Mouse (Mus musculus) spleen, adult 2 months (tissue): Measurements from ENCODE around the gene Vill. TPM values are rescaled to one million over a fixed set of nuclear protein-coding genes. Genes with fewer than 3 reads are reported as not detected.

ENCODE experiments used
- DNase-seq, 2 experiments: peaks; one replicate each; pipeline versions ENCODE4 v3.0.0 to v3.0.0-alpha.2; 2012 to 2021; ENCODE audit warnings: low spot score in 2 of 2, low read depth in 1 of 2
- H3K27ac ChIP-seq: fragments of 200-500 bp; 2 replicates; pipeline ENCODE4 v1.5.1; 2012; ENCODE audit warnings: low read length, inconsistent platforms; ENCODE audit not compliant: insufficient read depth
- H3K27me3 ChIP-seq: fragments of 200-500 bp; 2 replicates; pipeline ENCODE4 v1.6.1; 2012; ENCODE audit warnings: mild to moderate bottlenecking, moderate library complexity, low read length, inconsistent platforms; ENCODE audit not compliant: control insufficient read depth, insufficient read depth
- H3K36me3 ChIP-seq: fragments of 200-500 bp; 2 replicates; pipeline ENCODE4 v1.6.1; 2012; ENCODE audit warnings: mild to moderate bottlenecking, low read length, inconsistent platforms; ENCODE audit not compliant: control insufficient read depth, insufficient read depth
- H3K4me1 ChIP-seq: fragments of 200-500 bp; 2 replicates; pipeline ENCODE4 v1.6.1; 2011; ENCODE audit warnings: inconsistent platforms; ENCODE audit not compliant: control insufficient read depth, insufficient read depth, insufficient read length
- H3K4me3 ChIP-seq: fragments of 200-500 bp; 2 replicates; pipeline ENCODE4 v1.5.1; 2011; ENCODE audit warnings: mild to moderate bottlenecking, inconsistent platforms; ENCODE audit not compliant: insufficient read depth, insufficient read length; ENCODE audit errors: extremely low read depth
- CTCF ChIP-seq: fragments of 200-500 bp; IDR thresholded peaks from 2 replicates; pipeline ENCODE4 v1.5.1; 2011; ENCODE audit warnings: mild to moderate bottlenecking, inconsistent platforms; ENCODE audit not compliant: insufficient read depth, insufficient read length, insufficient replicate concordance; ENCODE audit errors: extremely low read depth
- POLR2A ChIP-seq: fragments of 200-500 bp; IDR thresholded peaks from 2 replicates; pipeline ENCODE4 v1.6.1; 2011; ENCODE audit warnings: low read depth, low read length, inconsistent platforms
- WGBS: fragments of 180-500 bp; shearing (Covaris S2); methylation state at CpG from one replicate; pipeline ENCODE4 v1.1.7; 2018; 5-methylcytosine and 5-hydroxymethylcytosine counted together
- polyA plus RNA-seq: library from polyadenylated mRNA; depleted of rRNA; stranded (reverse); fragments of >200 nt; gene quantifications from 2 replicates; pipeline ENCODE4 v1.2.3, GENCODE M21; 2012

Vill gene
- polyA plus RNA-seq, 1 experiment, result 7.2 TPM

GRCm38 (mm10) chr9:119010156-119010710 is 42.3 kb upstream of the Vill start:
- WGBS, result 87% methylated on average over 13 of the region's 13 CpGs
- no peak for DNase-seq
- TF ChIP-seq POLR2A, result no peak
- TF ChIP-seq CTCF, result no peak

GRCm38 (mm10) chr9:119016785-119017507 is 35.6 kb upstream of the Vill start:
- no peak for TF ChIP-seq CTCF
- no peak for TF ChIP-seq POLR2A
- H3K27ac ChIP-seq, result no peak overlapping the region
- H3K4me1 ChIP-seq, result no peaks in the 10 kb centered on the region
- no peak overlapping the region for H3K4me3 ChIP-seq
- no peaks in the 10 kb centered on the region for H3K27me3 ChIP-seq
- no peaks in the 10 kb centered on the region for H3K36me3 ChIP-seq
- no peak for DNase-seq
- 91% methylated on average over 7 of the region's 7 CpGs for WGBS

More at GRCm38 (mm10) chr9:119010156-119010710, 42.3 kb upstream of the Vill start:
- H3K4me3 ChIP-seq, result no peak overlapping the region
- no peak overlapping the region for H3K27ac ChIP-seq
- no peaks in the 10 kb centered on the region for H3K36me3 ChIP-seq
- no peaks in the 10 kb centered on the region for H3K4me1 ChIP-seq
- no peaks in the 10 kb centered on the region for H3K27me3 ChIP-seq

GRCm38 (mm10) chr9:119021731-119022130 is 30.8 kb upstream of the Vill start:
- no peak overlapping the region for H3K27ac ChIP-seq
- H3K4me3 ChIP-seq, result no peak overlapping the region
- WGBS, result 84% methylated on average over 7 of the region's 7 CpGs
- no peaks in the 10 kb centered on the region for H3K4me1 ChIP-seq
- DNase-seq, result no peak
- no peak for TF ChIP-seq CTCF
- TF ChIP-seq POLR2A, result no peak
- no peaks in the 10 kb centered on the region for H3K36me3 ChIP-seq
- H3K27me3 ChIP-seq, result no peaks in the 10 kb centered on the region

GRCm38 (mm10) chr9:119025263-119025662 is 27.3 kb upstream of the Vill start:
- H3K4me3 ChIP-seq, result no peak overlapping the region
- no peak overlapping the region for H3K27ac ChIP-seq
- no peaks in the 10 kb centered on the region for H3K27me3 ChIP-seq
- H3K4me1 ChIP-seq, result no peaks in the 10 kb centered on the region
- no peak for DNase-seq
- H3K36me3 ChIP-seq, result no peaks in the 10 kb centered on the region
- TF ChIP-seq CTCF (no peak), POLR2A (no peak)
- 59% methylated on average over 6 of the region's 6 CpGs for WGBS

GRCm38 (mm10) chr9:119025832-119026331 is 26.7 kb upstream of the Vill start:
- H3K27ac ChIP-seq, result no peak overlapping the region
- H3K4me1 ChIP-seq, result no peaks in the 10 kb centered on the region
- no peak overlapping the region for H3K4me3 ChIP-seq
- WGBS, result 91% methylated on average over 7 of the region's 7 CpGs
- no peaks in the 10 kb centered on the region for H3K36me3 ChIP-seq
- DNase-seq, result no peak
- H3K27me3 ChIP-seq, result no peaks in the 10 kb centered on the region
- TF ChIP-seq CTCF (no peak), POLR2A (no peak)

- 90% methylated on average over 7 of the region's 7 CpGs for WGBS
- no peak overlapping the region for H3K27ac ChIP-seq
- H3K4me3 ChIP-seq, result no peak overlapping the region
- TF ChIP-seq CTCF (no peak), POLR2A (no peak)
- no peaks in the 10 kb centered on the region for H3K4me1 ChIP-seq
- no peak for DNase-seq
- no peaks in the 10 kb centered on the region for H3K27me3 ChIP-seq
- no peaks in the 10 kb centered on the region for H3K36me3 ChIP-seq
Measured at GRCm38 (mm10) chr9:119027337-119027736, 25.2 kb upstream of the Vill start.
